Mouse (Mus musculus) embryo, embryonic 9.5 days (tissue): Measurements from ENCODE around the gene Hnrnpab.
A peak's percentile ranks its signal among the peaks of the same experiment; 100 is the strongest.

Source experiments
- DNase-seq: peaks from one replicate; pipeline ENCODE4 v3.0.0-alpha.2; 2017; ENCODE audit errors: extremely low spot score

Gene Hnrnpab

DNA sequence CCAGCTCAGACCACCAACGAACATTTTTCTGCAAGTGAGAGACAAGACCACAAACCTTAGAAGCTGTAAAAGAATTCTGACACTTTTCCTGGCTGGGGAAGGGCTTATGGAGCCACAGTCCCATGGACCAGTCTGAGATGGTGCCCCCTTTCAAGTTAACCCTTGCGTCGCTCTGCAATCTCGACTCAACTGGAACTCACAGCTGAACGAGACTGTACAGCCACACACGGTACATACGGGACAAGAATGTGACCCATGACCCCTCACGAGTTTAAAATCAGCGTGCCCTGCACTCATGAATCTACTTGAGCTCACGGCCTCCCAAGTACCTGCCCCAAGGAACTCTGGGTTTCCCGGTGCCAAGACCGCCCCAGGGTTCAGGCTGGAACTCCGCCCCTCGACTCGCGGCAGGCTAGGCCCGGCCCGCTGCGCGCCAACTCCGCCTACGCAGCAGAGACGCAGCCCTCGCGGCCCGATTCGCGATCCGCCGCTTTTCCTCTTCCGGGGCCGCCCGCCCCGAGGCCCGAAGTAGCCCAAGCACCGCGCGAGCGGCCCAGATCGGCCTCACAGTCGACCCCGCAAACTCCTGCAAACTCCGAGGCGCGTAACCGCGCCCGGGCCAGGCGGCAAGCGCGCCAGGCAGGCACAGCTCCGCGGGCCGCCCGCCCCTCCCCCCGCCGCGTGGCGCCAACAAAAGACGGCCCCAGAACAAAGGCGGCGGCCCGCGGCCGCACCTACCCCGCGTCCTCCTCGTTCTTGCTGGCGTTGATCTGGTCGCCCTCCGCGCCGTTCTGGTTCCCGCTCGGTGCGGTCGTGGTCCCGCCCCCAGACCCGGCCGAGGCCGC is 823 bp downstream of the Hnrnpab start:
- DNase-seq, result peak; percentile 78

DNA sequence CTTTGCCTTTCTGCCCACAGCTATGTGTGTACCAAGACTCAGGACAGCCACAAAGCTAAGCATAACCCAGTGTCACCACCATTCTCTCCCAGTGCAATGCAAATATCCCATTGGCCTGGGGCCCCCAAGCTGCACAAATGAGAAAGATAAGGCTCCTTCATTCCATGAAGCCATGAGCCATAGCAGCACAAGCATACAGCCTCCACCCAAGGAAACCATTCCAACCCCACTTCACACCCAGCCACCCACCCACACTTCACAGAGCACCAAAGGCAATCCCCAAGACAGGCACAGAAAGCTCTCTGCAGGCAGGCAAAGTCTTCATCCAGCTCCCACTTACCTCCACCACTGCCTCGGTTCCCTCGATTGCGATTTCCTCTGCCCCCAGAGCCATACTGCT is 4.4 kb downstream of the Hnrnpab start:
- no peak for DNase-seq

DNA sequence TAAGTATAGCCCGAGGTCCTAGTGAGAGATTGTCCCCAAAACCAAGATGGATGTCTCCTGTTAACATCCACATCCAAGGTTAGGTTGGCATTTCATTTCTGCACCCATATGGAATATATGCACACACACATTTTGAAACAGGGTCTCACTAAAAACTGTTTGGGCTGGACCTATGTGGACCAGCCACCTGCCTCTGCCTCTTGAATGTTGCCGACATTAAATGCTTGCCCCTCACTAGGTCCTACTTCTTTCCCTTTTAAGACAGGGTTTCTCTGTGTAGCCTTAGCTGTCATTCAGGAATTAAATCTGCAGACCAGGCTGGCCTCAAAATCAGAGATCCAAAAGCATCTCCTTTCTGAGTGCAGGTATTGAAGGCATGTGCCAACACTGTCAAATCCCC is 9.1 kb downstream of the Hnrnpab start:
- DNase-seq, result no peak

DNA sequence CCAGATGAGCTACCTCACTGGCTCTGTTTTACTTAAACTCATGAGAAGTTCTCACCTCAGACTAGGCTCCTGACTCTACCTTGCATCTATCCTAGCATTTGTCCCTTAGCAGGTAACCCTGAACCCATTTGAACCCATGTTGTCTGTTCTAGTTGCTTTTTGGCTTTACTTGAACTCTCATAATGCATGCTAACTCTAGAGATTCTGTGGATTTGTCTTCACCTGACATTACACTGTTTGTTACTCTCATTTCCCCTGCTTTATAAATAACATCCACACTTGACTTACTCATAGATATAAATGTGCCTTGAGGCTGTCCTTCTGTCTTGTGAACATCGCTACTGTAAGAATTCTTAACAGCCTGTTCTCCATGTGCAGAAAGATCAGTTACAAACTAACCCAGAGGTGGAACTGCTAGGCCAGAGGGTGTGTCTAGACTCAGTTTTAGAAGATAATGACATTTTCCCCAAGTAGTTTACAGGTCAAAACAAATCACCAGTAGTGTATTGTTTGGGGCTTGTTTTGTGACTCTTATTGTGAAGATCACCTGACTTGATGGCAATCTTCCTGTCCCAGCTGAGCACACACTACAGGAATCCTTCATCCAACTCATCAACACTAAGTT is 11.1 kb downstream of the Hnrnpab start:
- DNase-seq, result no peak

DNA sequence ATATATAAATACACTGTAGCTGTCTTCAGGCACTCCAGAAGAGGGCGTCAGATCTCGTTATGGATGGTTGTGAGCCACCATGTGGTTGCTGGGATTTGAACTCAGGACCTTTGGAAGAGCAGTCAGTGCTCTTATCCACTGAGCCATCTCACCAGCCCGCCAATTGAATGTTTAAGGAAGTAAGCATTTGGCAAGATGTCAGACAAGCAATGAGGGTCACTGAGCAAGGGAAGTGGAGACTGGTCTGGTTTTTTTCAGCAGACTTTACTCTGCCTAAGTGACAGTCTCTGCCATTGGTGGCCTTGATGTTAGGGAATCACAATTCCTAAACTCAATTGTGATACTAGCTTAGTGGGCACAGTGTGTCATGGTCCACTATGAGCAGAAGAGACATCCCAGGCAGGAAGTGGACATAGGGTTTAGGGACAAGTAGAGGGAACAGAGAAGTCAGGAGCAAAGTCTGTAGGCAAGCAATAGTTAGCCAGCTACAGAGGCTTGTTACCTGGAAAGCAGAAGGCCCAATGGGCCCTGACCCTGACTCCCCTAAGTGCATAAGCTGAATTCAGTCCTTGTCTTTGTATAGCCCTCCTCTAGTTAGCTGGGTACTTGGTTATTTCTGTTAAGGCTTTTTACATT is 11.8 kb downstream of the Hnrnpab start:
- DNase-seq, result no peak

DNA sequence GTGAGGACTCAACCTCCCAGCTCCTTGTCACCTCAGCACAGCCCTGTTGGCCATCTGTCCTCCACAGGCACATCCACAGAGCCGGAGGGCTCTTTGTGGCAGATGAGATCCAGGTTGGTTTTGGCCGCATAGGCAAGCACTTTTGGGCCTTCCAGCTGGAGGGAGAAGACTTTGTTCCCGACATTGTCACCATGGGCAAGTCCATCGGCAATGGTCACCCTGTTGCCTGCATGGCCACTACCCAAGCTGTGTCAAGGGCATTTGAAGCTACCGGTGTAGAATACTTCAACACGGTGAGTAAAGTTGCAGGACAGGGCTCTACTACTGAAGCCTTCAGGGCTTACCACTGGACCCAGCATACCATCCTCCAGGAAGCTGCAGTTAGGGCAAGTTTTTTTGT is 12.8 kb downstream of the Hnrnpab start:
- DNase-seq, result no peak

DNA sequence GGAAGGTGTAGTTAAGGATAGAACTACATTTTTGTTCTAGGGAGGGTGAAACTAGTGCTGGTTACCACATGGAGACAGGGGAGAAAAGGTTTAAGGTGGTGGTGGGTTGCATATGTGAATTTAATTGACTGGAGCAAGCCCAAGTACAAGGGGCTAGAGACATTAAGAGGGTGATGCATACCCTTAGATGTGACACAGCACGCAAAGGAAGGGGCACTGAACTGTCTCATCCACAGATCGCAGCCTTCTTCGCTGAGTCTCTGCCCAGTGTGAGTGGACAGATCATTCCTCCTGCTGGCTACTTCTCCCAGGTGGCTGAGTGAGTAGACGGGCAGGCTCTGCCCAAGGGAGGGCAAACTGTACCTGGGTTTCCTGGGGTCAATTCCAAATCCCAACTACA is 13.3 kb downstream of the Hnrnpab start:
- no peak for DNase-seq

DNA sequence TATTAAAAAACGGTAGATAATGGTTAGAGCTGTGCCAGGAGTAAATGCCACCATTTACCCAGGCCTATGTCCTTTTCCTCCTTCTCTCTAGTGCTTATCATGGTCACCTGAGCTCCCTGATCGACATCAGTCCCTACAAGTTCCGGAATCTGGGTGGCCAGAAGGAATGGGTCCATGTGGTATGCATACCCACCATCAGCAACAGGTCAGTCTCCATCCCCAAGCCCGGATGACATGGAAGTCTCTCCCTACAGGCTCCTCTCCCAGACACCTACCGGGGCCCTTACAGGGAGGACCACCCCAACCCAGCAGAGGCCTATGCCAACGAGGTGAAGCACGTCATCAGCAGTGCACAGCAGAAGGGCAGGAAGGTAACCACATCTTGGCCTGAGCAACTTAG is 14.7 kb downstream of the Hnrnpab start:
- no peak for DNase-seq

DNA sequence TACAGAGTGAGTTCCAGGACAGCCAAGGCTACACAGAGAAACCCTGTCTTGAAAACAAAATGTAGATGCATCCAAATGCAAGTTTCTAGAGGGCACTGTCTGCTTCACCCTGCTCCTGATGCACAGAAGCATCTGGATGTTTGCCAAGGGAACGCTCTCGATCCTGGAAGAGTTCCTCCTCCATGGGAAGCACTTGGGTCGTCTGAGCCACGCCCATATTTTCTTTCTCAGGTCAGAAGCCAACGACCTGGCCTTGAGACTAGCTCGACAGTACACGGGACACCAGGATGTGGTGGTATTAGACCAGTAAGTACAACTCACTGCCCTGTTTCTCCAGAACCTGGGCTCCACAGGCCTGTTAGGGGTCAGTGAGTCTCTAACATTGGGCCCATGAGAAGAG is 15.5 kb downstream of the Hnrnpab start:
- no peak for DNase-seq

DNA sequence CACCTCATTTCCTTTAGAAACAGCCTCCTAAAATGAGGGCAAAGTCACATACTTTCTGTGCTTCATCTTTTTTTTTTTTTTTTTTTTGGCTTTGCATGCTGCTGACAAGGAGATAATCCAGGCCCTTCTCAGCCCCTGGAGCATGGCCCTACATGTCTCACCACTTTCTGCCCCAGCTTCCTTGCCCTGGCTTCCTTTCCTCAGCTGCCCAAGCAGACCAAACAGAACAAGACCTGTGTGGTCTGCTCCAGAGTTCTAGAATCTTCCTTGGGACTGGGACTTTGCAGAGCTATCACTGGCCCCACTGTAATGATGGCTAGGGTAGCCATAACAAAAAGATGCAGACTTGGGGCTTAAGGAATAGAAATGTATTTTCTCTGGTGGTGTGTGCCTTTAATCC is 16.6 kb downstream of the Hnrnpab start:
- no peak for DNase-seq

DNA sequence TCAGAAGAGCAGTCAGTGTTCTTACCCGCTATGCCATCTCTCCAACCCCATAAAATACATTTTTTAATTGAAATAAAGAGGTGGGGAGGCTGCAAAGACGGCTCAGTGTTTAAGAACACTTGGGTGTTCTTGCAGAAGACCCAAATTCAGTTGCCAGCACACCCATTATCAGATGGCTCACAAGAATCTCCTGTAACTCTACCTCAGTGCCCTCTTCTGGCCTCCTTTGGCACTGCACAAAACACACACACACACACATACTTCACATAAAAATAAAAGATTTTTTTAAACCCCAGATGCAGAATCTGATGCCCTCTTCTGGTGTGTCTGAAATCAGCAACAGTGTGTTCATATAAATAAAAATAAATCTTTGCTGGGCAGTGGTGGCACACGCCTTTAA is 17.8 kb downstream of the Hnrnpab start:
- DNase-seq, result no peak

DNA sequence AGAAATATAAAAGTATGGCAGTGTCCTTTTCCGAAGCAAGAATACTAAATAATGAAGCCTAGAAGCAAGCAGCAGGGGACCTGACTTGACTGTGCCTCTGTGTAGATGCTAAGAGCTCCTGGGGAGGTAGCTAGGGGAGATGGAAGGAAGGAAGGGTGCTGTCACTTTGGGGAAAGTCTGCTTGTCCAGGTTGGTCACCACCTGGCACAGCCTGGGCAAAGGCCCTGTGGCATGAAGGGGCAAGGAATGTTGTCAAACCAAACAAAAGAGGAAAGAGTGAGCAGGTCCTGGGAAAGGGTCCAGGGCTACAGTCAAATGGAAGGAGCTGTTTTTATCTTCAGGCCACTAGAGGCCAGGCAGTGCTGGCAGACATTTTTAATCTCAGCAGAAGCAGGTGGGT is 19.6 kb downstream of the Hnrnpab start:
- DNase-seq, result no peak

DNA sequence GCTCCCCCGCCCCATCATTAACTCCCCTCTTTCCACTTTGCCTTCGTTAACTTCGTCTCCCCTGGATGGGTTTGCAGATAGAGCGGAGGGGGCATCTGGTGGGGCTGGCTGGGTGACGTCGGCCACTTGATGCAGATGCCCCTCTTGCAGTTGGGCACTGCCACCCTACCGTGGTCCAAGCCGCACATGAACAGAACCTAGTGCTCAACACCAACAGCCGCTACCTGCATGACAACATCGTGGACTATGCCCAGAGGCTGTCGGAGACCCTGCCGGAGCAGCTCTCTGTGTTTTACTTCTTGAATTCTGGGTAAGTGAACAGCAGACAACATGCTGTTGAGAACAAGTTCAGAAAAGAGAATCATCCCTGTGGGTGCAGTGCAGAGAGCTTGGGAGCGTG is 20.2 kb downstream of the Hnrnpab start:
- no peak for DNase-seq

DNA sequence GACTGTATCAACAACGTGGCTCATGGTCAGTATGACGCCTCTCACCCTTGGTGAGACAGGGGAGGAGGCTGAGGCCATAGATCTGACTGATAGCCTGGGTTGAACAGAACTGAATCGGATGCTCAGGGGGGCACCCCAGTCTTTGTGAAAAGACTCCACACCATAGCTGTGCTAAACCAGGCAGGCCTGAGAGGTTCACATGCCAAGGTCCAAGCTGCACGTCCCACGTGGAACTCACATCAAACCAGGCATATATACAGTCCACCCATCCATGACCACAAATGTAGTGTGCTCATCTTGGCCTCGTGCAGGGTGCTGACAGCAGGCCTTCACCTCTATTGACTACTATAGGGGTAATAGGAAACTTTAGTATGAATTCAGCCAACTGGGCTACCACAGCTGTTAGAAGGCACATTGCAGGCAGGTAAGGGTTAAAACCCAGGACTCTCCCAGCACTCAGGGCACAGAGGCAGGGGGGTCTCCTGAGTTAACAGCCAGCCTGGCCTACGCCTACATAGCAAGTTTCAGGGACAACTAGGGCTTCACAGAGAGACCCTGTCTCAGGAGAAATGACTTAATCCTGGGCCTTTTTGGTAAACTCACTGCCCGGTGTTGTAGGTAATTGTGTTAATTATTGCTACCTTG is 20.9 kb downstream of the Hnrnpab start:
- no peak for DNase-seq

DNA sequence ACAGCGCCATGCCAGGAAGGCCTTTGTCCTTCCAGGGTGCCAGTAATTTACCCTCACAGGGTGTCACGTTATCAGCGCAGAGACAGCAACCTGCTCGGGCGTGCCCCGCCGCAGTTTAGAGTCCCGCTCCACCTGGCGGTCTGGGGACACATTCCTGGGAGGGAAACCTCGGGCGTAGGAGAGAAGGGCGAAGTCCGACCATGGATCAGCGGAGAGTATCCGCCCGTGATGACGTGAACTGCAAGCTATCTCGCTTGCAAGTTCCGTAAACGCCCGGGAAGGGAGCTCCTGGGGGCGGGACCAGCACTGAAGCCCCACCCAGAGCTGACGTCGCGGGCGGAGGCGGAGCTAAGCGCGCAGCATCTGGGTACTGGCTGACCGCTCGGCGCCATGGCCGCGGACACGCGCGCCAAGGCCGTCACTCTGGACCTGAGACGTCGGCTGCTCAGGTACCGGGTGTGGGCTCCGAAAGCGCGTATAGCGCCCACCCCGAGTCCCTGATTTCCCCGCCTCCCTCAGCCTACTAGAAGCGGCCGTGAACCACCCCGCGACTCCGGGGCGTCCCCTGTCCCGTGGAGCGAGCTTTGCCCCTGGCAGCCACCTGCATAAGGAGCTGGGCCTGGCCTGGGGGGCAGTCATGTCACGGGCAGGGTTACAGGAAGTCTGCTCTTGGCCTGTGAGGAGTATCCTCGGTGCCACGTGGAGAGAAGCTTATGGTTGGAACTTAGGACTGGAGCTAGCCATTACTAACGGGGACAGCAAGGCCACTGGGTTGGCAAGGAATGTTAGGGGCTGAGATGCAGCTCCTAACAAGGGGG is 22.0 kb downstream of the Hnrnpab start, which contains the start of gene Phykpl:
Phykpl (plus strand) TSS at position 327 of the 818 bp plus-strand sequence.
- DNase-seq, result peak; percentile 99

DNA sequence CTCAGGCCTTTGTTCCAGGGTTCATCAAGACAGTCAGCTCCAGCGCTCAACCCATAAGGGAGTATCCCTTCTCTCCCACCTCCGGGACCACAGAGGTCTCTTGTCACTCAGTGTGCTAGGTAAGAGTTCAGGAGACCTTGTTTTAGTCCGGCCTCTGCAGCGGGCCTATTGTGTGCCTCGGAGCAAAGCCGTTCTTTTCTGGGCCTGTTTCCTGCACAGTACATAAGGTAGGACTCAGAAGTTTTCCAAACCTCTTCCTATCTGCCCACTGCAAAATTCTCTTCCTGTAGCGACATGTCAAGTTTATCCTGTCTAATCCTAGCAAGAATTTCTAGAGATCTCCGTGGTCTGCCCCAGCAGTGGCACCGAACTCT is 22.6 kb downstream of the Hnrnpab start:
- DNase-seq, result no peak

DNA sequence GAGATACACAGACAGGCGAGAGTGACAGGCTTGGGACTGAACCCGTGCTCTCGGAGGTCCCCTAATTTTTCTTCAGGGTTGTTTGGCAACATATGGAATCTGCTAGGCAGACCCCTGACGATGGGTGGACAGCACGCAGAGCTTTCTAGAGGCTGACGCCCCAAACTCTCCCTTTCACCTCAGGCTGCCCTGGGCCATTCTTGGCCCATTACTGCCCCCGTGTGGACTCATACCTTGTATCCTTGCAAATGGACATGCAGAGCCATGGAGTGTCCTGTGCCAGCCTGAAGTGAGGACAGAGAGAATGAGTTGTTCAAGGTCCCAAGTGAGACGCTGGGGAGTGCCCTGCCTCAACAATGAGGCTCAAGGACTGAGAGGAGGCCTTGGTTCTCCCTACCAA is 23.9 kb downstream of the Hnrnpab start:
- DNase-seq, result peak; percentile 85

DNA sequence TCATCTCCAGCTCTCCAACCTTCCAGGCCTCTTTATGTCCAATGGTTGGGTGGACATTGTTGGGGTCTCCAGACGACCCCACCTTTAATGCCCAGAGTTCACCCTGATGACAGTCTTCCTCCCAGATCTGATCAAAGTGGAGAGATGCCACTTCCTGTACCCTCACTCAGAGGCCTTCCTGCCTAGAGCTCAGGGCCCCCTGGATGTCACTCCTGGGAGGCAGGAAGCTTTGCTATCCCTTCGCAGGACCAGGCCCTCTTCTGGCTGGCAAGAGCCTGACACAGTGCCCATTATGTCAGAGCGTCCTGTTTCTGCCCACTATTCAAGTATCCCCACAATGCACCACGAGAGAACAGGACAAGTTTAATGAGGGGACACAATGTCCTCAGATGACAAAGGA is 27.6 kb downstream of the Hnrnpab start:
- no peak for DNase-seq

DNA sequence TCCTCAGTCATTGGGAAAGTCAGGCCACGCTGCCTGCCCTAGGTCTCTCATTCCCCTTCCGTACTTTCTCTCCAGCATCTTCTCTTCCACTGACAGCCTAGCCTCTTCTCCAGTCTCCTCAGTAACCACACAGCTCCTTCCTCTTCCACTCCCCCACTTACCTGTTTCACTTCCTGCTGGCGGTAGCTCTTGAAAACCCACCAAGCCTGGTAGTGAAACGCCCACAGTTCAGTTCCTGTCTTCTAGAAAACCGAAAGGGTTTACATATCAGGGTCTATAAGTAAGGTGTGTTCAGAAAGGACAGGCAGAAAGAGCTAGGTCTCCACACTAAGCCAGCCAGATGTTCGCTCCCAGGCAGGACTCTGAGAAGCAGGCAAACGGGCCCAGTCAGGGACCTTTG is 29.1 kb downstream of the Hnrnpab start:
- DNase-seq, result no peak

DNA sequence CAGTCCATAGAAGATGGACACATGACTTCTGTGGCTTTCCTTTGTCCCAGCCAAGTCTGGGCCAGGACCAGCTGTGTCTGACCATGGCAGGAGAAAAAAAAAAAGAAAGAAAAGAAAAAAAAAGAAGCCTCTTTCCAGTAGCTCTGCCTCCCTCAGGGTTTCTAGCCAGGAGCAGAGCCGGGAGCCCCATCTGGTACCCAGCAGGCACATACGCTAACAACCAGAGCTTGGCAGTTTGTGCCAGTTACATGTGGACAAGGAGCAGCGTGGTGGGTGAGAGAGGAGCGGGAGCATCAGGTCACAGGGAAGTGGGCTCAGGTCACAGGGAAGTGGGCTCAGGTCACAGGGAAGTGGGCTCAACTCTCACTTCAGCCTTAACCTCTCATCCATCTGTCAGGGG is 30.2 kb downstream of the Hnrnpab start:
- no peak for DNase-seq

DNA sequence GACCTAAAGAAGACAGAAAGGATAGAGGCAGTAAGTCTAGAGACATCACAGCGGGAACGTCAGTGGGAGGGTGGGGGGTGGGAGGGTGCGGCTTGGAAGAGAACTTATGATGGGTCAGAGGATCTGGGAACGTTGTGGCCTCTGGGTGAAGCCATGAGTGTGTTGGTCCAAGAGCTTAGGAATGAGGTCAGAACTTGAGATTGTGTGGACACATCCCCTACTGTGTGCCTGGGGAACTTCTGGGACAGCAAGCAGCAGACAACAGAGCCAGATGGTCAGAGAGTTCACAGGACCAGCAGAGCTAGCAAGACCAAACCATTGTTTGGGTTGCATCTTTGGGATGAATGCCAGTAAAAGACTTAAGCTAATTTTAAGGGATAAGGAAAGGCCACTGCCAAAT is 37.8 kb downstream of the Hnrnpab start:
- no peak for DNase-seq

DNA sequence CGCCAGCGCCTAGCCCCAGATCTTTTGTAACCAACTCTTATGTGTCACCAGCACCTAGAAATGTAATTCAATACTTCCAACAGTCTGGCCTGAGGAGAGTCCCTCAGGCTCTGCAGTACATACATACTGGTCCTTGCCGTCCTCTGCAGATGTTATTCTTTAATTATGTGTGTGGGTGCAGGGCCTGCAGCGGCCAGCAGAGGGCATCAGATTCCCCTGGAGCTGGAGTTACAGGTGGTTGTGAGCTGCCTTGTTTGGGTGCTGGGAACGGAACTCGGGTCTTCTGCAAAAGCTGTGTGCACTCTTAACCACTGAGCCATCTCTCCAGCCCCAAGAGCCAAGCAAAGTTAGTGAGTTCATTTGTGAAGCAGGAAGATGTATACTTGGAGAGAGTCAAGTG is 40.7 kb downstream of the Hnrnpab start:
- no peak for DNase-seq
